Mouse (Mus musculus) cerebellum, adult 8-10 months (tissue): ENCODE measurements around the gene Lgi1.

ENCODE experiments used
- DNase-seq: peaks from one replicate; pipeline ENCODE4 v3.0.0; 2022

Lgi1 gene

GRCm38 (mm10) chr19:38328010-38328409, 63.7 kb downstream of the Lgi1 start:
- no peak for DNase-seq

- no peak for DNase-seq
Observed at GRCm38 (mm10) chr19:38329257-38329656, 64.9 kb downstream of the Lgi1 start.

- no peak for DNase-seq
Observed at GRCm38 (mm10) chr19:38331072-38331471, 66.7 kb downstream of the Lgi1 start.

- no peak for DNase-seq
Observed at GRCm38 (mm10) chr19:38332245-38332644, 67.9 kb downstream of the Lgi1 start.

- DNase-seq, result no peak
Observed at GRCm38 (mm10) chr19:38332820-38333219, 68.5 kb downstream of the Lgi1 start.

GRCm38 (mm10) chr19:38336553-38336952, 72.2 kb downstream of the Lgi1 start:
- no peak for DNase-seq

GRCm38 (mm10) chr19:38337332-38337731, 73.0 kb downstream of the Lgi1 start:
- no peak for DNase-seq

GRCm38 (mm10) chr19:38339734-38340133, 75.4 kb downstream of the Lgi1 start:
- no peak for DNase-seq

GRCm38 (mm10) chr19:38343246-38343645, 78.9 kb downstream of the Lgi1 start:
- DNase-seq, result no peak

- DNase-seq, result no peak
Observed at GRCm38 (mm10) chr19:38348271-38349012, 84.1 kb downstream of the Lgi1 start.

GRCm38 (mm10) chr19:38349013-38349341, 84.6 kb downstream of the Lgi1 start:
- no peak for DNase-seq

GRCm38 (mm10) chr19:38351202-38351601, 86.9 kb downstream of the Lgi1 start:
- no peak for DNase-seq

- no peak for DNase-seq
Observed at GRCm38 (mm10) chr19:38351728-38352127, 87.4 kb downstream of the Lgi1 start.

- peak; percentile 62 for DNase-seq
Observed at GRCm38 (mm10) chr19:38352495-38353130, 88.3 kb downstream of the Lgi1 start.

- DNase-seq, result no peak
Observed at GRCm38 (mm10) chr19:38354279-38354678, 89.9 kb downstream of the Lgi1 start.

GRCm38 (mm10) chr19:38354819-38355360, 90.6 kb downstream of the Lgi1 start:
- no peak for DNase-seq

- no peak for DNase-seq
Observed at GRCm38 (mm10) chr19:38356211-38356828, 92.0 kb downstream of the Lgi1 start.

GRCm38 (mm10) chr19:38357956-38358623, 93.8 kb downstream of the Lgi1 start:
- no peak for DNase-seq

GRCm38 (mm10) chr19:38359287-38359686, 95.0 kb downstream of the Lgi1 start:
- no peak for DNase-seq
